Mouse (Mus musculus) stomach, embryonic 14.5 days (tissue): ENCODE measurements around the gene Garnl3. TPM values are rescaled to one million over a fixed set of nuclear protein-coding genes. Genes with fewer than 3 reads are reported as not detected.

ENCODE experiments used
- ATAC-seq: fragments of 200-750 bp; cut with Nextera tagmentation; 2 replicates; pipeline ENCODE4 v1.8.0; 2017; ENCODE audit warnings: low read depth, moderate TSS enrichment; ENCODE audit not compliant: insufficient number of reproducible peaks, insufficient read depth, low FRiP score
- H3K27ac ChIP-seq: fragments of 300-500 bp; sonication (generic); 2 replicates; pipeline ENCODE4 v1.5.1; 2014; ENCODE audit warnings: mild to moderate bottlenecking, low read length, moderate library complexity, mixed read lengths
- H3K27me3 ChIP-seq: fragments of 300-500 bp; sonication (generic); 2 replicates; pipeline ENCODE4 v1.6.1; 2014; ENCODE audit warnings: low read length, control low read depth, mixed read lengths; ENCODE audit not compliant: control insufficient read depth, insufficient read depth
- H3K36me3 ChIP-seq: fragments of 300-500 bp; sonication (generic); 2 replicates; pipeline ENCODE4 v1.6.1; 2014; ENCODE audit warnings: mild to moderate bottlenecking, control low read depth, low read length, moderate library complexity, mixed read lengths; ENCODE audit not compliant: control insufficient read depth, insufficient read depth
- H3K4me1 ChIP-seq: fragments of 300-500 bp; sonication (generic); 2 replicates; pipeline ENCODE4 v1.6.1; 2014; ENCODE audit warnings: low read length, control low read depth, mixed read lengths; ENCODE audit not compliant: control insufficient read depth, insufficient read depth
- H3K4me2 ChIP-seq: fragments of 300-500 bp; sonication (generic); replicated peaks from 2 replicates; pipeline ENCODE4 v1.6.1; 2014; ENCODE audit warnings: low read depth, low read length, control low read depth
- H3K4me3 ChIP-seq: fragments of 300-500 bp; sonication (generic); 2 replicates; pipeline ENCODE4 v1.5.1; 2014; ENCODE audit warnings: low read depth, low read length, control low read depth
- H3K9ac ChIP-seq: fragments of 300-500 bp; sonication (generic); replicated peaks from 2 replicates; pipeline ENCODE4 v1.6.1; 2014; ENCODE audit warnings: low read depth, mild to moderate bottlenecking, control low read depth, low read length, moderate library complexity, mixed read lengths
- H3K9me3 ChIP-seq: fragments of 300-500 bp; sonication (generic); 2 replicates; pipeline ENCODE4 v1.6.1; 2016; ENCODE audit warnings: low read depth, low read length, control low read depth; ENCODE audit not compliant: control insufficient read depth
- WGBS: fragments of 180-500 bp; shearing (Covaris S2); extraction: QIAGEN DNeasy Blood & Tissue Kit; methylation state at CpG from one replicate; pipeline ENCODE4 v1.1.7; 2014; 5-methylcytosine and 5-hydroxymethylcytosine counted together
- polyA plus RNA-seq: library from polyadenylated mRNA; unstranded; fragments of >200 nt; fragmentation: Nextera tagmentation; extraction: Ambion mirVana; gene quantifications from 2 replicates; pipeline ENCODE4 v1.2.1, GENCODE M21; 2014

Garnl3 gene
- polyA plus RNA-seq, 1 experiment from 2014 or later: 22.0 TPM

GRCm38 (mm10) chr2:33173686-33174085 is 42.2 kb upstream of the Garnl3 start:
- Histone ChIP-seq H3K4me1 (peaks cover 22% of the 10 kb centered on the region), H3K9ac (no peak overlapping the region), H3K27me3 (no peaks in the 10 kb centered on the region), H3K9me3 (no peaks in the 10 kb centered on the region), H3K4me3 (no peak overlapping the region), H3K4me2 (no peak overlapping the region), H3K36me3 (no peaks in the 10 kb centered on the region), H3K27ac (no peak overlapping the region)
- ATAC-seq: no peak
- 89% methylated on average over 7 of the region's 7 CpGs for WGBS

GRCm38 (mm10) chr2:33173126-33173525 is 41.7 kb upstream of the Garnl3 start:
- peaks cover 16% of the 10 kb centered on the region for H3K4me1 ChIP-seq
- WGBS: 72% methylated on average over 10 of the region's 10 CpGs
- H3K9ac ChIP-seq: no peak overlapping the region
- no peaks in the 10 kb centered on the region for H3K36me3 ChIP-seq
- no peaks in the 10 kb centered on the region for H3K9me3 ChIP-seq
- no peak overlapping the region for H3K4me2 ChIP-seq
- H3K27me3 ChIP-seq: no peaks in the 10 kb centered on the region
- H3K4me3 ChIP-seq: no peak overlapping the region
- no peak for ATAC-seq
- H3K27ac ChIP-seq: no peak overlapping the region

- 52% methylated on average over 10 of the region's 10 CpGs for WGBS
- H3K9me3 ChIP-seq: no peaks in the 10 kb centered on the region
- H3K4me3 ChIP-seq: no peak overlapping the region
- H3K4me1 ChIP-seq: peaks cover 9% of the 10 kb centered on the region; the same call in 1 of the 2 replicates
- peak; percentile 57; the same call in 1 of the 2 replicates for ATAC-seq
- no peak overlapping the region for H3K4me2 ChIP-seq
- no peaks in the 10 kb centered on the region for H3K27me3 ChIP-seq
- no peak overlapping the region for H3K27ac ChIP-seq
- no peaks in the 10 kb centered on the region for H3K36me3 ChIP-seq
- no peak overlapping the region for H3K9ac ChIP-seq
Measured at GRCm38 (mm10) chr2:33170777-33171565, 39.5 kb upstream of the Garnl3 start.

- Histone ChIP-seq H3K4me1 (peaks cover 24% of the 10 kb centered on the region), H3K27ac (0 out of 2 replicates have a peak overlapping the region, but pooled peaks have one; percentile 21), H3K36me3 (no peaks in the 10 kb centered on the region), H3K9me3 (no peaks in the 10 kb centered on the region), H3K4me3 (no peak overlapping the region), H3K27me3 (no peaks in the 10 kb centered on the region), H3K4me2 (no peak overlapping the region), H3K9ac (no peak overlapping the region)
- WGBS: 67% methylated on average over 6 of the region's 6 CpGs
- no peak for ATAC-seq
Measured at GRCm38 (mm10) chr2:33169445-33169844, 38.0 kb upstream of the Garnl3 start.

GRCm38 (mm10) chr2:33167060-33167459 is 35.6 kb upstream of the Garnl3 start:
- ATAC-seq: no peak
- no peaks in the 10 kb centered on the region for H3K36me3 ChIP-seq
- no peak overlapping the region for H3K9ac ChIP-seq
- H3K4me1 ChIP-seq: peaks cover 26% of the 10 kb centered on the region
- H3K4me3 ChIP-seq: no peak overlapping the region
- no peaks in the 10 kb centered on the region for H3K9me3 ChIP-seq
- no peaks in the 10 kb centered on the region for H3K27me3 ChIP-seq
- H3K4me2 ChIP-seq: no peak overlapping the region
- no peak overlapping the region for H3K27ac ChIP-seq
- 95% methylated on average over 3 of the region's 3 CpGs for WGBS

- ATAC-seq: peak; percentile 42; the same call in 1 of the 2 replicates
- WGBS: 27% methylated on average over 7 of the region's 7 CpGs
Measured at GRCm38 (mm10) chr2:33165710-33166374, 34.4 kb upstream of the Garnl3 start.

GRCm38 (mm10) chr2:33165229-33165628 is 33.8 kb upstream of the Garnl3 start:
- no peak overlapping the region for H3K9ac ChIP-seq
- no peaks in the 10 kb centered on the region for H3K36me3 ChIP-seq
- H3K27me3 ChIP-seq: no peaks in the 10 kb centered on the region
- H3K4me2 ChIP-seq: no peak overlapping the region
- H3K9me3 ChIP-seq: no peaks in the 10 kb centered on the region
- H3K4me3 ChIP-seq: no peak overlapping the region
- no peak for ATAC-seq
- WGBS: 58% methylated on average over 4 of the region's 4 CpGs
- H3K27ac ChIP-seq: peak overlapping the region; percentile 71; the same call in 1 of the 2 replicates
- peaks cover 26% of the 10 kb centered on the region for H3K4me1 ChIP-seq

More at GRCm38 (mm10) chr2:33165710-33166374, 34.4 kb upstream of the Garnl3 start:
- Histone ChIP-seq H3K27ac (peak overlapping the region; percentile 71; the same call in 1 of the 2 replicates), H3K4me3 (no peak overlapping the region), H3K9me3 (no peaks in the 10 kb centered on the region), H3K36me3 (no peaks in the 10 kb centered on the region), H3K4me2 (0 out of 2 replicates have a peak overlapping the region, but pooled peaks have one; percentile 3), H3K4me1 (peaks cover 26% of the 10 kb centered on the region), H3K9ac (no peak overlapping the region), H3K27me3 (no peaks in the 10 kb centered on the region)

GRCm38 (mm10) chr2:33164646-33165045 is 33.2 kb upstream of the Garnl3 start:
- no peaks in the 10 kb centered on the region for H3K27me3 ChIP-seq
- ATAC-seq: no peak
- no peaks in the 10 kb centered on the region for H3K9me3 ChIP-seq
- peaks cover 26% of the 10 kb centered on the region for H3K4me1 ChIP-seq
- H3K4me2 ChIP-seq: no peak overlapping the region
- no peaks in the 10 kb centered on the region for H3K36me3 ChIP-seq
- no peak overlapping the region for H3K4me3 ChIP-seq
- no peak overlapping the region for H3K27ac ChIP-seq
- 32% methylated on average over 3 of the region's 3 CpGs for WGBS
- H3K9ac ChIP-seq: no peak overlapping the region
